Mouse (Mus musculus) embryo, embryonic 9.5 days (tissue): ENCODE data around the gene Olfr481.

Experiments used
- DNase-seq: peaks from one replicate; pipeline ENCODE4 v3.0.0-alpha.2; 2017; ENCODE audit errors: extremely low spot score

Olfr481 gene

DNA sequence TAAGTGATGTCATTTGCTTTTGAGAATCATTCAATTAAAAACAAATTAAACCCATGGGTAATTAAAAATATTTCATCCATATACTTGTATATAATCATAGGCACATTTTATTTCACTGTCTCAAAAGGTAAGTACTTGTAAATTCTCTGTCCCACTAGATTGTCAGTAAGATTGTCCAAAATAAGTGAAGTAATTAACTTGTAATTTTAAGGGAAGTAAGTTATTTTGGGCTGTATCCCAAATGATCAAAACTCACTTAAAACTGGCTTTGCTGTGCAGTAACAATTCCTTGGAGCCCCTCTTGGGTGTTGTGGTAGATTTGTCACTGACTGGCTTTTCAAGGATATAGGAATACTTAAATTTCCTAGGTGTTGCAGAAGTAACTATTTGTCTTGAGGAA lies at the start of gene Olfr481:
Gene Olfr481, plus strand, starts transcription at position 301 of the 400 bp plus-strand sequence.
- no peak for DNase-seq

DNA sequence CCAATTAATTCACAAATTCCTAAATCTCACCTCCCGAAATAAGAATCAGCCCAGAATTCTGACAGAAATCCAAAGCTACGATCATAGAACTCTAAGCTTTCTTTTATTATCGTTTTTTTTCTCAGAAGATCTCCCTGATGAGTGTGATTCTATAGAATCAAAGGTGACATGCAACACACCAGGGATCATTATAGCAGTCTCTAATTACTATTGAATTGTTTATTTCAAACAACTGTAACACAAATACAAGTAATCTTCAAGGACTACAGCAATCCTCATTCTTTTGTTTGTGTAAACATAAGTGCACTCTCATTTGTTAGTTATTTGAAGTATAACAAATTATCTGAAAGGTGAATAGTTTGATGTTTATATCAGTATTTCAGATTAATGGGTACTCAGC lies 45.8 kb upstream of the Olfr481 start, which contains the start of gene Olfr478:
Gene Olfr478, minus strand, starts transcription at position 101 of the 400 bp plus-strand sequence.
- DNase-seq, result no peak

- DNase-seq, result no peak
Measured at GRCm38 (mm10) chr7:108050393-108050792, 29.3 kb upstream of the Olfr481 start, which contains the start of gene Olfr479. Olfr479 (plus strand) TSS chr7:108050693.

DNA sequence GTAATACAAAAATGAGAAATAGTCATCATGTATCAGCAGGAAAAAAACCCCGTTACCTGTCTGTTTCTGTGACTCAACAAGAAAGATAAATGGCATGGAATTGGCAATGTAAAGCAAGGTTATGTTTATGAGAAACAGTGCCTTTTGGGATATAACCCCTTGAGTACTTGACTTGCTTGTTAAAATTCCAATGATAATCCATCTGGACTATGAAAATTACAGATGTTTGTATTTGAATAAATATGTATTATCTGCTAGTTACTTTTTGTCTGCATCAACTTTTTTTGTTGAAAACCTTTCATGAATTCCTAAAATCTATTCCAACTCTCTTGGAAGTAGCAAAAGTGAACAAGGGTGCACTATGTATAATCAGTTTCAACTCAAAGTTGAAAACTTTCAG lies 12.4 kb upstream of the Olfr481 start, which contains the start of gene Olfr480:
Gene Olfr480, minus strand, starts transcription at position 101 of the 400 bp plus-strand sequence.
- no peak for DNase-seq

DNA sequence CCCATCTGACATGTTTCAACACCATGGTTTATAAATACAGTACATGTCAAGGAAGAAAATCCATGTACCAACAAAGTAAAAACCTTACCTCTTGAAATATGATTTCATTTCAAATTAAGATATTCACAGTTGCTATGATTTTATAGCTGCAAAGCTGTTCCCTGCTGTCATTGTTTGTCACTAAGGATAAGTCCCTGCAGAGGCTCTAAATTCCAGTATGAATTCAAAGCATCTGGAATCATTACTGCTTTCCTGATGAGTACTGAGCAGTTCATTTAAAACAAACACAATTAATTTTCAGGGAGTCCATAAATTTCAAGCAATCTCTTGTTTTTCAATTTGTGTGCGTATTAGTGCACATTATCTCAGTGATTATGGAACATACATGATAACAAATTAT lies 17.8 kb downstream of the Olfr481 start, which contains the start of gene Olfr482:
Gene Olfr482, minus strand, starts transcription at position 101 of the 400 bp plus-strand sequence.
- DNase-seq, result no peak

DNA sequence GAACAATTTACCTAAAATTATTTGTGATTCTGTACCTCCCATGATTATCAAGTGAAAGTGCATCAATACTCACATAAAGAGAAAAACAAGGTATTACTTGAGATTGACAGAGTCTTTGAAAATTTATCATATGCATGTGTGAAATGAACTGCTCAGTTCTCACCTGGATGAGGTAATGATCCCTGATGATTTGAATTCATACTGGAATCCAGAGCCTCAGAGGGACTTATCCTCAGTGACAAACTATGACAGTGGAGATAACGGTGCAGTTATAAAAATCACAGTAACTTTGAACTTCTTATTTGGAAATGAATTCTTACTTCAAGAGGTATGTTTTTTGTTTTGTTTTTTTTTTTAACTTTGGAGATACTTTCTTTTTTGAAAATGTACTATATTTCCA lies 20.9 kb downstream of the Olfr481 start, which contains the start of gene Olfr483:
Gene Olfr483, plus strand, starts transcription at position 301 of the 400 bp plus-strand sequence.
- DNase-seq, result no peak

DNA sequence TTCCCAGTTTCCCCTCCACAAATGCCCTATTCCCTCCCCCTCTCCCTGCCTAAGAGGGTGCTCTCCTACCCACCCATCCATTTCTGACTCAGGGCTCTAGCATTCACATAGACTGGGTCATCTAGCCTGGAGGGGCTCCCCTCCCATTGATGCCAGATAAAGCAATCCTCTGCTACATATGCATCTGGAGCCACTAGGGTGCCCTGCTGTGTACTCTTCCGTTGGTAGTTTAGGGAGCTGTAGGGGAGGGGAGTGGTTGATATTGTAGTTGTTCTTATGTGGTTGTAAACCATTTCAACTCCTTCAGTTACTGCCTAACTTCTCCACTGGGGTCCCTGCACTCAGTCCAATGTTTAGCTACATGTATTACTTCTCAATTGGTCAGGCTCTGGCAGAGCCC lies 41.0 kb downstream of the Olfr481 start:
- DNase-seq, result no peak

- no peak for DNase-seq
Measured at GRCm38 (mm10) chr7:108121416-108121815, 41.8 kb downstream of the Olfr481 start.

DNA sequence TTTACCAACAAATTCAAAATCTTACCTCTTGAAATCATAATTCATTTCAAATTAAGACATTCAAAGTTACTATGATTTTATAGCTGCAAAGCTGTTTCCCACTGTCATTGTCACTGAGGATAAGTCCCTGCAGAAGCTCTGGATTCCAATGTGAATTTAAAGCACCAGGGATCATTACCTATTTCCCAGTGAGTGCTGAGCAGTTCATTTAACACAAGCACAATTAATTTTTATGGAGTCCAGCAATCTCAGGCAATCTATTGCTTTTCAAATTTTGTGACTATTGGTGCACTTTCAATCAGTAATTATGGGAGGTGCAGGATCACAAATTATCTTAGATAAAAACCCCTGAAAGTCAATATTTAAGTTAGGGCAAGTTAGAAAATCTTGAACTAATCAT lies 47.7 kb downstream of the Olfr481 start, which contains the start of gene Olfr484:
Gene Olfr484, minus strand, starts transcription at position 101 of the 400 bp plus-strand sequence.
- DNase-seq, result no peak
